Mouse (Mus musculus): ENCODE data around the gene Cp. TPM values are rescaled to one million over a fixed set of nuclear protein-coding genes. Genes with fewer than 3 reads are reported as not detected.

The Cp gene
- polyA plus RNA-seq (2017; shearing (Covaris generic)) = 0.96 TPM

GRCm38 (mm10) chr3:19956885-19957284 is at the start of gene Cp:
TSS of gene Cp (plus strand) at chr3:19957054.

GRCm38 (mm10) chr3:20034719-20035404 is 78.0 kb downstream of the Cp start, which contains the start of gene Hps3:
TSS of gene Hps3 (minus strand) at chr3:20035315.

DNA sequence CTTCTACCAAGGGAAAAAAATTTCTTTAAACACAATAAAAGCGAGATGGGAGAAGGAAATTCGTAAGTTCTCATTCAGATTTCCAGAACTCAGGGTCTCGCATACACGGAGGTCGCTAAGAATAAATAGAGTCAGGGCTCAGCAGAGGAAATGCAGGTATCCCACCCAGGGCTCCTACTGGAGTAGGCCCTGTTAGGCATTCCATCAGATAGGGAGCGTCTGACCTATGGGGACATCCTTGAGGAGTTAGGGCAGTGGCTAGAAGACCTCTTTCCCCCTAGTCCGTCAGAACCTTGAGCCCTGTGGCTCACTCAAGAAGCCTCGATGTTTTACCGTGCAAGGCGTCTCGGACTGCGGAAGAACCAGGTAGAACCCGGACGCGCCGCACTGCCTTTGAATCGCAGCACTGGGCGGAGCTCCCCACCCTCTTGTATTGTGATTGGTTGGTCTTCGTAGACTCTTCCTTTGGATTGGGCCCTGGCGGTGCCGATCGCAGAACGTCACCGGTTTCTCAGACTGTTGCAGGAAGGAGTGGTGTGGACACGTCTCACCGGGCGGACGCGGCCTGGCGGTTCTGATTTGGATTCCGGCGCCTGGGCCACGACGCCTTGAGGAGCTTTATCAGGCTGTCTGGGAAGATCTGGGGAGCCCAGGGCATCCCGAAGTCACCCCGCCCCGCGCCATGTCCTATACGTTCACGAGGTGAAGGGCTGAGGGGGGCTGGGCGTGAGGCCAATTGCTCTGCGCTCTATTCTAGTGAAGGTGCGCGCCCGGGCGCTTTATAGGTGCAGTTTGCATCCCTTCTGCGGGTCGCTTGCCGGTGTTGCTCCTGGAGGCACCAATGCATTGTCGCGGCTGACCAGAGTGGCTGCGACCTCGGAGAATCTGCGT is 100.7 kb downstream of the Cp start, which contains the start of gene Hltf:
Hltf (plus strand) TSS at position 506 of the 891 bp plus-strand sequence.

Other genes with a start within 250 kb of the Cp start
- gene Hps3, start 78.3 kb downstream of the Cp start, polyA plus RNA-seq (2017; shearing (Covaris generic)) = 41.1 TPM
- gene Hltf, start 100.8 kb downstream of the Cp start, polyA plus RNA-seq (2017; shearing (Covaris generic)) = 38.1 TPM
- 20.5 TPM for gene Gyg, start 198.3 kb downstream of the Cp start, polyA plus RNA-seq (2017; shearing (Covaris generic))

Measured in effector memory CD4-positive, alpha-beta T cell, adult 7 months (primary cell).